Mouse (Mus musculus) bone marrow, adult 2 months (tissue): ENCODE data around the gene Mrpl58. TPM values are rescaled to one million over a fixed set of nuclear protein-coding genes. Genes with fewer than 3 reads are reported as not detected.

Source experiments
- H3K27ac ChIP-seq: fragments of 200-500 bp; 2 replicates; pipeline ENCODE4 v1.5.1; 2012; ENCODE audit warnings: low read depth, mild to moderate bottlenecking, control low read depth, inconsistent platforms, low read length; ENCODE audit not compliant: control insufficient read depth, poor library complexity, insufficient read depth
- H3K4me1 ChIP-seq: fragments of 200-500 bp; 2 replicates; pipeline ENCODE4 v1.6.1; 2011; ENCODE audit warnings: low read length; ENCODE audit not compliant: control insufficient read depth, insufficient read depth
- H3K4me3 ChIP-seq: fragments of 200-500 bp; replicated peaks from 2 replicates; pipeline ENCODE3; 2011; ENCODE audit warnings: mild to moderate bottlenecking, low read depth, low read length, control low read depth; ENCODE audit not compliant: control insufficient read depth
- CTCF ChIP-seq: fragments of 200-500 bp; IDR thresholded peaks from 2 replicates; pipeline ENCODE4 v1.5.1; 2011; ENCODE audit warnings: low read length, control low read depth; ENCODE audit not compliant: control insufficient read depth, insufficient read depth
- POLR2A ChIP-seq: fragments of 200-500 bp; IDR thresholded peaks from 2 replicates; pipeline ENCODE4 v1.6.1; 2011; ENCODE audit warnings: low read depth, mild to moderate bottlenecking, control low read depth, low read length, borderline replicate concordance; ENCODE audit not compliant: control insufficient read depth
- WGBS: fragments of 180-500 bp; shearing (Covaris S2); methylation state at CpG from one replicate; pipeline ENCODE4 v1.1.7; 2018; 5-methylcytosine and 5-hydroxymethylcytosine counted together
- polyA plus RNA-seq: library from polyadenylated mRNA; stranded (reverse); fragments of >200 nt; gene quantifications from 2 replicates; pipeline ENCODE4 v1.2.4, GENCODE M21; 2011; ENCODE audit warnings: low replicate concordance; ENCODE audit not compliant: missing spikeins, insufficient read depth, insufficient read length

Gene Mrpl58
- 31.1 and 51.9 TPM in 2 replicates for polyA plus RNA-seq

- H3K4me1 ChIP-seq = peaks cover 4% of the 10 kb centered on the region; the same call in 1 of the 2 replicates
- peak within 1 kb of the TSS; percentile 99 for H3K4me3 ChIP-seq
- peak; percentile 17; the same call in 1 of the 2 replicates for TF ChIP-seq POLR2A
- TF ChIP-seq CTCF = no peak
- WGBS = 3% methylated on average over 50 of the region's 50 CpGs
- H3K27ac ChIP-seq = peak within 1 kb of the TSS; percentile 97
Measured at GRCm38 (mm10) chr11:115403338-115404124, at the start of gene Mrpl58. Gene Mrpl58, plus strand, starts transcription at chr11:115403752.

DNA sequence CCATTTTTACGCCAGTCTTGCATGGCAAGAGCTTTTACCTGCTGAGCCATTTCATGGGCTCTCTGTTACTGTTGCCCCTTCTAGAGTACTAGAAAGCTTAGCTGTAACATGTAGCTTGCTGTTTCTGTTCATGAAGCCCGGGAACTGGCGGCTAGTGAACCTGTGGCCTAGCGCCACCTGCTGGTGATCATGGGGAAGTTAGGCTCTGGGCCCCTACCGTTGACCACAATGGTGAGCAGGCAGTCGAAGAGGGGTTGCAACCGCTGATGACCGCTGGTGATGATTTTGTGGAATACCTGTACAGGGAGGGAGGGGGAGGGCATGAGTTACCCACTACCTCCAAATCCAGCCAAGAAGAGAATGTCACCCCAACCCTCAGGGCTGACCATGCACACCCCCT is 49.4 kb upstream of the Mrpl58 start:
- 11% methylated on average over 8 of the region's 8 CpGs for WGBS
- Histone ChIP-seq H3K4me1 (no peaks in the 10 kb centered on the region), H3K4me3 (no peak overlapping the region), H3K27ac (no peak overlapping the region)
- TF ChIP-seq POLR2A (no peak), CTCF (peak; percentile 94)

GRCm38 (mm10) chr11:115358468-115358867 is 45.1 kb upstream of the Mrpl58 start:
- no peak for TF ChIP-seq POLR2A
- peak; percentile 10; the same call in 1 of the 2 replicates for TF ChIP-seq CTCF
- no peaks in the 10 kb centered on the region for H3K4me1 ChIP-seq
- 21% methylated on average over 5 of the region's 5 CpGs for WGBS
- H3K4me3 ChIP-seq = no peak overlapping the region
- H3K27ac ChIP-seq = no peak overlapping the region

- 56% methylated on average over 3 of the region's 3 CpGs for WGBS
- TF ChIP-seq CTCF (no peak), POLR2A (no peak)
- H3K4me3 ChIP-seq = no peak overlapping the region
- no peak overlapping the region for H3K27ac ChIP-seq
- no peaks in the 10 kb centered on the region for H3K4me1 ChIP-seq
Measured at GRCm38 (mm10) chr11:115359293-115359692, 44.3 kb upstream of the Mrpl58 start.

DNA sequence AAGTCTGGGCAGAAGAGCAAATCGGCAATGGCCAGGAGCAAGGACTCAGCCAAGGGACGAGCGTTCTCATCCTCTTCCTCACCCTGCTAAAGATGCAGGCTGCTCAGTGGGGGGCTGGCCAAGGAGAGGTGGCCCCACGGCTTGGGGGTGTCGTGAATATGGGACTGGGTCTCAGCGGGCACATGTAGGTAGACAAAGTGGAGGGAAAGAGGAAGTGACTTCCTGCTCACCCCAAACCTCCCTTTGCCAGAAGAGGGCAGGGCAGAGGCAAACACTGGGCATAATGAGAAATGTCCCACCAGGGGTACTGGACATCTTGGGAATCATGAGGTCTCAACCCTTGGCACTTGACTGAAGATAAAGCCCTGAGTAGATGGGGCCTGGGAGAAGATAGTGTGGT is 43.8 kb upstream of the Mrpl58 start:
- TF ChIP-seq CTCF = peak; percentile 49; the same call in 1 of the 2 replicates
- no peak for TF ChIP-seq POLR2A
- no peaks in the 10 kb centered on the region for H3K4me1 ChIP-seq
- no peak overlapping the region for H3K27ac ChIP-seq
- 41% methylated on average over 6 of the region's 6 CpGs for WGBS
- no peak overlapping the region for H3K4me3 ChIP-seq

- no peak for TF ChIP-seq POLR2A
- no peak for TF ChIP-seq CTCF
- no peaks in the 10 kb centered on the region; the same call in 1 of the 2 replicates for H3K4me1 ChIP-seq
- H3K4me3 ChIP-seq = no peak overlapping the region
- H3K27ac ChIP-seq = no peak overlapping the region
- WGBS = 92% methylated on average over 3 of the region's 3 CpGs
Measured at GRCm38 (mm10) chr11:115364136-115364535, 39.4 kb upstream of the Mrpl58 start.

GRCm38 (mm10) chr11:115366039-115366705 is 37.4 kb upstream of the Mrpl58 start:
- H3K4me3 ChIP-seq = no peak overlapping the region
- no peaks in the 10 kb centered on the region; the same call in 1 of the 2 replicates for H3K4me1 ChIP-seq
- WGBS = 8% methylated on average over 7 of the region's 7 CpGs
- no peak for TF ChIP-seq CTCF
- no peak overlapping the region for H3K27ac ChIP-seq

GRCm38 (mm10) chr11:115366706-115367394 is 36.7 kb upstream of the Mrpl58 start:
- H3K4me3 ChIP-seq = peak overlapping the region; percentile 20
- H3K27ac ChIP-seq = peak overlapping the region; percentile 20; the same call in 1 of the 2 replicates
- H3K4me1 ChIP-seq = no peaks in the 10 kb centered on the region; the same call in 1 of the 2 replicates
- no peak for TF ChIP-seq POLR2A
- no peak for TF ChIP-seq CTCF
- WGBS = 6% methylated on average over 28 of the region's 28 CpGs
